Mouse (Mus musculus) kidney, postnatal 0 days (tissue): ENCODE measurements at regions not wholly inside any gene's neighbourhood (a gene's known extent, or its start where the extent isn't known, plus 50 kb on each side); places are given as distances from the start of the nearest gene placed in this dataset.
A peak's percentile ranks its signal among the peaks of the same experiment; 100 is the strongest.

ENCODE experiments used
- ATAC-seq: fragments of 200-750 bp; cut with Nextera tagmentation; replicated peaks from 2 replicates; pipeline ENCODE4 v1.8.0; 2017; ENCODE audit warnings: low read depth, moderate number of reproducible peaks, moderate TSS enrichment, moderate library complexity; ENCODE audit not compliant: low FRiP score
- DNase-seq: peaks from one replicate; pipeline ENCODE4 v3.0.0-alpha.2; 2016; ENCODE audit warnings: low spot score
- H3K27ac ChIP-seq: fragments of 300-500 bp; sonication (generic); 2 replicates; pipeline ENCODE4 v1.5.1; 2014; ENCODE audit warnings: mild to moderate bottlenecking
- H3K27me3 ChIP-seq: fragments of 300-500 bp; sonication (generic); 2 replicates; pipeline ENCODE4 v1.6.1; 2014; ENCODE audit warnings: low read length, mixed read lengths; ENCODE audit not compliant: insufficient read depth
- H3K36me3 ChIP-seq: fragments of 300-500 bp; sonication (generic); 2 replicates; pipeline ENCODE4 v1.6.1; 2014; ENCODE audit warnings: low read length, mixed read lengths; ENCODE audit not compliant: insufficient read depth
- H3K4me1 ChIP-seq: fragments of 300-500 bp; sonication (generic); replicated peaks from 2 replicates; pipeline ENCODE4 v1.6.1; 2014; ENCODE audit warnings: antibody characterized with exemption, low read length, mixed read lengths; ENCODE audit not compliant: insufficient read depth
- H3K4me2 ChIP-seq: fragments of 300-500 bp; sonication (generic); 2 replicates; pipeline ENCODE4 v1.6.1; 2014; ENCODE audit warnings: mild to moderate bottlenecking, low read length, moderate library complexity, mixed read lengths
- H3K4me3 ChIP-seq: fragments of 300-500 bp; sonication (generic); replicated peaks from 2 replicates; pipeline ENCODE4 v1.5.1; 2014; ENCODE audit warnings: low read depth, low read length
- H3K9ac ChIP-seq: fragments of 300-500 bp; sonication (generic); 2 replicates; pipeline ENCODE4 v1.6.1; 2014; ENCODE audit warnings: low read depth, low read length
- H3K9me3 ChIP-seq: fragments of 300-500 bp; sonication (generic); replicated peaks from 2 replicates; pipeline ENCODE4 v1.6.1; 2016; ENCODE audit warnings: low read length, inconsistent platforms, mixed read lengths
- CTCF ChIP-seq: IDR thresholded peaks from 2 replicates; pipeline ENCODE4 v1.5.1; 2016; ENCODE audit warnings: antibody characterized with exemption, low read depth, mild to moderate bottlenecking, moderate library complexity
- WGBS: fragments of 180-500 bp; shearing (Covaris S2); extraction: QIAGEN DNeasy Blood & Tissue Kit; methylation state at CpG from one replicate; pipeline ENCODE4 v1.1.7; 2014; 5-methylcytosine and 5-hydroxymethylcytosine counted together

DNA sequence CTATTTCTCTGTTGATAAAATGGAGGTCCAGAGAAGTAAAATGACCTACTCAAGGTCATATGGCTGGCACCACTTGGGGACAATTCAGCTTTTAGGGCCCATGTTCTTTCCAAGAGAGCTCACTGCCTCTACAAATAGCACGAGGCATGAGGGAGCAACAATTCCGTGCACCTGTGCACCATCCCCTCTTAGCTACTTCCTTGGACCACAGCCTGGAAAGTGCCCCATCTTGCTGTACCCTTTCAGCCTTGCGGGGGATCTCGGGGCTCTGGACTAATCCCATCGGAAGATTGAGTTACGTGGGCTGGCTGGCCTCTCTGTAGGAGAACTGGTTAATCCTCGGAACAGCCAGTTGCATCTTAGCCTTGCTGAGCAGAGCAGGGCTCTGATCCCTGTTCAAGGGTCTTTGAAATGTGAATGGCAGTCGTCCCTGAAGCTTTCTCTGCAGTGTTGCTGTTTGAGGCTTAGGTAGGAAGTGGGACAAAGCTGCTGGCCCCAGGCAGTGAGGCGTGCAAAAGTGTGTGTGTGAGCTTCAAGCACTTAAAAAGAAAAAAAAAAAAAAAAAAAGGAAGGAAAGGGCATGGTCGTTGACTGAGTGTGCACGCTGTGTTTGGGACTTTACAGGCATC is 133.8 kb downstream of the Plpp3 start:
- TF ChIP-seq CTCF: no peak
- Histone ChIP-seq H3K27me3 (no peaks in the 10 kb centered on the region), H3K9me3 (no peaks in the 10 kb centered on the region), H3K36me3 (no peaks in the 10 kb centered on the region), H3K4me2 (no peak overlapping the region), H3K4me3 (no peak overlapping the region), H3K4me1 (no peaks in the 10 kb centered on the region), H3K9ac (no peak overlapping the region), H3K27ac (peak overlapping the region; percentile 60; the same call in 1 of the 2 replicates)
- WGBS: 28% methylated on average over 11 of the region's 11 CpGs
- no peak for ATAC-seq
- DNase-seq: no peak

DNA sequence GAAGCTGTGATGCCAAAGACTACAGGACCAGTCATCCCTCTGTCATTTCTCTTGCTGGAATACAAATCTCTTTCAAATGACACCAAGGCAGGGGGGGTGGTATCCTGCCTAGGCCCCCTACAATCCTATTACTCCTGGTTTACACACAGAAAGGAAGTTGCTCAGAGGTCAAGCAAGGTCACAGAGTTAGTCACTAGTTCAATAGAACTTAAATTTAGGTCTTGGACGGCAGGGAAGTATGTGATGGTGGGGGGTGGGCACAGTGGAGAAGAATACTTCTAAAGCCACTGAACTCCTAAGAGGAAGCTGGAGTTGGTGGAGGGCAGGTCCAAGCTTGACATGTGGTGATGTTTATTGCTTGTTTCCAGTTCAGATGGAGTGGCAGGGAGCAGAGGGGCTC is 134.4 kb downstream of the Plpp3 start:
- Histone ChIP-seq H3K9ac (no peak overlapping the region), H3K27ac (peak overlapping the region; percentile 43; the same call in 1 of the 2 replicates), H3K4me3 (no peak overlapping the region), H3K4me2 (no peak overlapping the region), H3K4me1 (no peaks in the 10 kb centered on the region), H3K36me3 (no peaks in the 10 kb centered on the region), H3K9me3 (no peaks in the 10 kb centered on the region), H3K27me3 (no peaks in the 10 kb centered on the region)
- TF ChIP-seq CTCF: no peak
- 19% methylated on average over 1 of the region's 1 CpGs for WGBS
- no peak for DNase-seq
- no peak; the same call in 1 of the 2 replicates for ATAC-seq

DNA sequence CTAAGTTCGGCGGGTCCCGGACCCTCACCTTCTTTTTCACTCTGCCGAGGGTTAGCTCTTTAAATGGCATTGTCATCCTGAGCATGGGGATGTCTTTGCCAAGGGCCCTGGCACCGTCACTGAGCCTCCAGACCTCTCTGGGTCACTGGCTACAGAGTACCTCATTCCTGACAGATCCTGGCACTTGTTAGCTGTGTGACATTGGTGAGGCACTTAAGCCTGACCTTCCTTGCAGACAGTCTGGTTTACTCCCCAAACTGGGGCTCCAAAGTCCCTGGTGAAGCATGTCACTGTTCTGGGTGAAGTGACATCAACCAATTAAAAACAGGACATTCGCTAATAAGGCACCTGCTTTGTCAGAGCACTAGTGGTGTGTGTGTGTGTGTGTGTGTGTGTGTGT is 142.2 kb downstream of the Plpp3 start:
- no peaks in the 10 kb centered on the region for H3K27me3 ChIP-seq
- ATAC-seq (no peak), DNase-seq (no peak)
- H3K4me1 ChIP-seq: no peaks in the 10 kb centered on the region
- H3K4me2 ChIP-seq: no peak overlapping the region
- no peak overlapping the region for H3K9ac ChIP-seq
- no peak overlapping the region for H3K4me3 ChIP-seq
- no peak for TF ChIP-seq CTCF
- no peak overlapping the region for H3K27ac ChIP-seq
- WGBS: 90% methylated on average over 6 of the region's 6 CpGs
- no peaks in the 10 kb centered on the region for H3K36me3 ChIP-seq
- no peaks in the 10 kb centered on the region for H3K9me3 ChIP-seq

DNA sequence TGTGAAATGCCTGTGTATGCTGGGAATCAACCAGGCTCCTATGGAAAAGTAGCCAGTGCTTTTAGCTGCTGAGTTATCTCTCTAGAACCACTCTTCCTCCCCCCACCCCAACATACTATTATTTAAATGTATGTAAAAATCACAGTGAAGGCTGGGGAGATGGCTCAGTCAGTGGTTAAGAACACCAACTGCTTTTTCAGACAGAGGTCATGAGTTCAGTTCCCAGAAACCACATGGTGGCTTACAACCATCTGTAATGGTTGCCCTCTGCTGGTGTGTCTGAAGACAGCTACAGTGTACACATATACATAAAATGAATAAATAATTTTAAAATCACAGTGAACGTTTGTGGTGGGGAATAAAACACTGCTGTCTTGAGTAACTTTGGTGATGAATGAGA is 144.4 kb downstream of the Plpp3 start:
- no peak for ATAC-seq
- 73% methylated on average over 1 of the region's 1 CpGs for WGBS
- TF ChIP-seq CTCF: peak; percentile 22

DNA sequence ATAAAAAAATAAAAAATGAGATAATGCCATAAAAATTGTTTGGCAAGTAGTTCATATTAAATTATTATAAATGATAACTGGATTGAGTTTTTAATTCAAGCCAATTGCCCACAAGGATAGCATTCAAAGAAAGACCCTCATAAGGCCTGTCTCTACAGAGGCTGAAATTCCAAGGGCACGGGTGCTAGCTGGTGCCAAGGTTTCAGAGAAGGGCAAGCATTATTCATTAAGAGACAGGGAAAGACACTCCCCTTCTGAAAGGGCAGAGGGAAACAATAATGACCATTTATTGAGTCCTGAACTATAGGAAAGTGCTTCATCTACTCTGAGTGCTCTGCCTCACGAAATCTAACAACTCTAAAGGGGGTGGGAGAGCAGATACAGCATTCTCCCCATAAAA is 147.0 kb downstream of the Plpp3 start:
- Histone ChIP-seq H3K4me2 (no peak overlapping the region), H3K27me3 (no peaks in the 10 kb centered on the region), H3K9me3 (no peaks in the 10 kb centered on the region), H3K9ac (no peak overlapping the region), H3K4me1 (no peaks in the 10 kb centered on the region), H3K27ac (no peak overlapping the region), H3K36me3 (no peaks in the 10 kb centered on the region), H3K4me3 (no peak overlapping the region)
- DNase-seq: no peak
- WGBS: 27% methylated on average over 2 of the region's 2 CpGs
- ATAC-seq: no peak
- no peak for TF ChIP-seq CTCF

More for the DNA sequence above, 144.4 kb downstream of the Plpp3 start:
- Histone ChIP-seq H3K27ac (no peak overlapping the region), H3K4me2 (no peak overlapping the region), H3K9me3 (no peaks in the 10 kb centered on the region), H3K9ac (no peak overlapping the region), H3K4me1 (no peaks in the 10 kb centered on the region), H3K36me3 (no peaks in the 10 kb centered on the region), H3K27me3 (no peaks in the 10 kb centered on the region), H3K4me3 (no peak overlapping the region)
- no peak for DNase-seq

DNA sequence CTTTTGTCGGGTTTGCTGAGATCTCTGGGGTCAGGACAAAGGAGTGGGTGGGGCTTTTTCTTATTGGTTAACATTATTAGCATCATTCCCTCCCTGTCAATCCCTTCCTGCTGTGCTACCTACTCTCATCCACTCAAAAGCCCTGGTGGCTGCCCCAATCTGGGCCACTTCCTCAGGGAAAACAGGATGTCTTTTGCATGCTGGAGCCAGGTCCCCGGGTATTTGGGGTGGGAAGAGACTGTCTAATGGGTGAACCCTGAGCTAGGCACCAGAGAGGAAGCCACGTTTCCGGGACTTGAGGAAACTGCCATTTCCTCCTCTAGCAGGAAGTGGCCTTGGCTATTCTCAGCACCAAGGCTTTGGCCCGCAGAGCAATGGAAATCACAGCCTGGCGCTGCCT is 148.8 kb downstream of the Plpp3 start:
- no peak for TF ChIP-seq CTCF
- no peak overlapping the region for H3K4me2 ChIP-seq
- no peaks in the 10 kb centered on the region for H3K4me1 ChIP-seq
- ATAC-seq (no peak), DNase-seq (peak; percentile 45)
- no peaks in the 10 kb centered on the region for H3K27me3 ChIP-seq
- no peak overlapping the region for H3K4me3 ChIP-seq
- 76% methylated on average over 6 of the region's 6 CpGs for WGBS
- no peak overlapping the region for H3K27ac ChIP-seq
- H3K36me3 ChIP-seq: no peaks in the 10 kb centered on the region
- no peaks in the 10 kb centered on the region for H3K9me3 ChIP-seq
- H3K9ac ChIP-seq: no peak overlapping the region

DNA sequence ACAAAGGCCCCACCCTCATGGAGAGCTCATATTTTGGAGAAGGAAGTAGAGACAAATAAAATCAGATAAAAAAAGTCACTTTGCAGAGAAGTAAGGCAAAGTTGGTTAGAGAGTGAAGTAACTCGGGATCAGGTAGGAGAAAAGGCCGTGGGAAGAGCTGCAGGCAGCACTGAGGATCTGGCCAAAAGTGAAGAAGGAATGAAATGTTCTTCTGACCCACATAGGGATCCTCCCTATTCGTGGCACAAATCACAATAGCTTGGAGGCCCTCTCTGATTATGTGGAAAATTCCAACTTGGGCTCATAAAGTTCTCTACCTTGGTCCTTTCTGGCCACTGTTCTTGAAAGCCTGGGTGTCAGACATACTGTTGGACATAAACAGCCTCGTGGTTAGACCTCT is 150.2 kb downstream of the Plpp3 start:
- Histone ChIP-seq H3K4me3 (no peak overlapping the region), H3K27me3 (no peaks in the 10 kb centered on the region), H3K36me3 (no peaks in the 10 kb centered on the region), H3K9ac (no peak overlapping the region), H3K4me2 (no peak overlapping the region), H3K27ac (peak overlapping the region; percentile 19; the same call in 1 of the 2 replicates), H3K9me3 (no peaks in the 10 kb centered on the region), H3K4me1 (no peaks in the 10 kb centered on the region)
- no peak for TF ChIP-seq CTCF
- no peak for ATAC-seq
- WGBS: 66% methylated on average over 4 of the region's 4 CpGs
- DNase-seq: no peak
